Mouse (Mus musculus) midbrain, embryonic 11.5 days (tissue): ENCODE data around the gene Fam83e. TPM values are rescaled to one million over a fixed set of nuclear protein-coding genes. Genes with fewer than 3 reads are reported as not detected.

Experiments used
- ATAC-seq: fragments of 200-750 bp; cut with Nextera tagmentation; 2 replicates; pipeline ENCODE4 v1.8.0; 2017; ENCODE audit warnings: moderate TSS enrichment, moderate library complexity; ENCODE audit not compliant: low FRiP score
- DNase-seq: peaks from one replicate; pipeline ENCODE4 v3.0.0; 2015; ENCODE audit warnings: low spot score; ENCODE audit errors: missing footprints
- H3K27ac ChIP-seq: fragments of 300-500 bp; sonication (generic); 2 replicates; pipeline ENCODE4 v1.5.1; 2014; ENCODE audit warnings: low read depth, low read length
- H3K27me3 ChIP-seq: fragments of 300-500 bp; sonication (generic); 2 replicates; pipeline ENCODE4 v1.6.1; 2014; ENCODE audit warnings: mild to moderate bottlenecking, low read length, moderate library complexity, mixed read lengths; ENCODE audit not compliant: control insufficient read depth, insufficient read depth
- H3K36me3 ChIP-seq: fragments of 300-500 bp; sonication (generic); 2 replicates; pipeline ENCODE4 v1.6.1; 2014; ENCODE audit warnings: mild to moderate bottlenecking, low read length, moderate library complexity, mixed read lengths; ENCODE audit not compliant: control insufficient read depth, insufficient read depth
- H3K4me1 ChIP-seq: fragments of 300-500 bp; sonication (generic); 2 replicates; pipeline ENCODE4 v1.6.1; 2014; ENCODE audit warnings: low read length; ENCODE audit not compliant: control insufficient read depth, insufficient read depth
- H3K4me2 ChIP-seq: fragments of 300-500 bp; sonication (generic); 2 replicates; pipeline ENCODE4 v1.6.1; 2014; ENCODE audit warnings: mild to moderate bottlenecking, moderate library complexity
- H3K4me3 ChIP-seq: fragments of 300-500 bp; sonication (generic); 2 replicates; pipeline ENCODE4 v1.5.1; 2014; ENCODE audit warnings: low read depth, low read length
- H3K9ac ChIP-seq: fragments of 300-500 bp; sonication (generic); 2 replicates; pipeline ENCODE4 v1.6.1; 2014; ENCODE audit warnings: low read length
- H3K9me3 ChIP-seq: fragments of 300-500 bp; sonication (generic); 2 replicates; pipeline ENCODE4 v1.6.1; 2016; ENCODE audit warnings: low read length; ENCODE audit not compliant: control insufficient read depth
- WGBS: fragments of 180-500 bp; shearing (Covaris S2); extraction: QIAGEN DNeasy Blood & Tissue Kit; methylation state at CpG from one replicate; pipeline ENCODE4 v1.1.7; 2014; 5-methylcytosine and 5-hydroxymethylcytosine counted together
- polyA plus RNA-seq: library from polyadenylated mRNA; unstranded; fragments of >200 nt; fragmentation: Nextera tagmentation; extraction: Ambion mirVana; gene quantifications from 2 replicates; pipeline ENCODE4 v1.2.1, GENCODE M21; 2014

The Fam83e gene
- polyA plus RNA-seq, 1 experiment from 2014 or later: 0.57 TPM

- H3K4me2 ChIP-seq: no peak overlapping the region
- no peak for DNase-seq
- no peaks in the 10 kb centered on the region for H3K9me3 ChIP-seq
- peaks cover 3% of the 10 kb centered on the region; the same call in 1 of the 2 replicates for H3K4me1 ChIP-seq
- H3K27ac ChIP-seq: no peak overlapping the region
- H3K27me3 ChIP-seq: no peaks in the 10 kb centered on the region
- H3K36me3 ChIP-seq: no peaks in the 10 kb centered on the region
- H3K9ac ChIP-seq: no peak overlapping the region
- 83% methylated on average over 7 of the region's 7 CpGs for WGBS
- H3K4me3 ChIP-seq: no peak overlapping the region
- no peak for ATAC-seq
Observed at GRCm38 (mm10) chr7:45775237-45775636, 54.2 kb downstream of the Fam83e start.

Other genes with a start within 250 kb of the Fam83e start
- gene Tulp2, start 239.3 kb upstream of the Fam83e start, polyA plus RNA-seq: 0.15 TPM in 1 of 2 replicates, not detected in the other
- gene Gm45808, start 234.4 kb upstream of the Fam83e start, polyA plus RNA-seq: not detected in 2 replicates
- 3.2 and 3.9 TPM in 2 replicates for gene Dhdh, start 232.4 kb upstream of the Fam83e start, polyA plus RNA-seq
- gene Nucb1, start 210.8 kb upstream of the Fam83e start, polyA plus RNA-seq: 83.7 and 84.8 TPM in 2 replicates
- gene Ppp1r15a, start 194.9 kb upstream of the Fam83e start, polyA plus RNA-seq: 16.3 and 17.1 TPM in 2 replicates
- gene Plekha4, start 194.9 kb upstream of the Fam83e start, polyA plus RNA-seq: 0.08 and 0.26 TPM in 2 replicates
- gene Hsd17b14, start 166.3 kb upstream of the Fam83e start, polyA plus RNA-seq: 0.10 and 0.12 TPM in 2 replicates
- gene Bcat2, start 151.1 kb upstream of the Fam83e start, polyA plus RNA-seq: 22.5 and 24.7 TPM in 2 replicates
- not detected in 2 replicates for gene Fgf21, start 105.7 kb upstream of the Fam83e start, polyA plus RNA-seq
- not detected in 2 replicates for gene Fut1, start 103.9 kb upstream of the Fam83e start, polyA plus RNA-seq
- 0.10 and 0.29 TPM in 2 replicates for gene Izumo1, start 99.4 kb upstream of the Fam83e start, polyA plus RNA-seq
- 4.0 and 4.7 TPM in 2 replicates for gene Rasip1, start 93.7 kb upstream of the Fam83e start, polyA plus RNA-seq
- gene Mamstr, start 81.2 kb upstream of the Fam83e start, polyA plus RNA-seq: 1.8 and 2.1 TPM in 2 replicates
- gene Fut2, start 54.8 kb upstream of the Fam83e start, polyA plus RNA-seq: not detected in 2 replicates
- 0.21 TPM in 1 of 2 replicates, not detected in the other for gene Ntn5, start 37.2 kb upstream of the Fam83e start, polyA plus RNA-seq
- gene Sec1, start 26.8 kb upstream of the Fam83e start, polyA plus RNA-seq: 0.19 and 0.36 TPM in 2 replicates
- gene Car11, start 21.4 kb upstream of the Fam83e start, polyA plus RNA-seq: 3.3 and 6.3 TPM in 2 replicates
- 2.2 and 3.5 TPM in 2 replicates for gene Dbp, start 16.1 kb upstream of the Fam83e start, polyA plus RNA-seq
- gene Rpl18, start 5.8 kb upstream of the Fam83e start, polyA plus RNA-seq: 878 and 933 TPM in 2 replicates
- gene Sphk2, start 3.2 kb upstream of the Fam83e start, polyA plus RNA-seq: 11.8 and 14.9 TPM in 2 replicates
- not detected in 2 replicates for gene Spaca4, start 4.6 kb downstream of the Fam83e start, polyA plus RNA-seq
- 4.6 and 4.8 TPM in 2 replicates for gene Lmtk3, start 62.5 kb downstream of the Fam83e start, polyA plus RNA-seq
- 1.5 and 2.4 TPM in 2 replicates for gene Sult2b1, start 63.5 kb downstream of the Fam83e start, polyA plus RNA-seq
- gene Cyth2, start 93.4 kb downstream of the Fam83e start, polyA plus RNA-seq: 224 and 225 TPM in 2 replicates
- 0.69 and 0.75 TPM in 2 replicates for gene Kcnj14, start 103.6 kb downstream of the Fam83e start, polyA plus RNA-seq
- gene Grwd1, start 109.7 kb downstream of the Fam83e start, polyA plus RNA-seq: 64.0 and 67.9 TPM in 2 replicates
- gene Kdelr1, start 151.6 kb downstream of the Fam83e start, polyA plus RNA-seq: 76.7 and 84.0 TPM in 2 replicates
- gene Grin2d, start 157.2 kb downstream of the Fam83e start, polyA plus RNA-seq: 0.14 and 0.17 TPM in 2 replicates
- 0.63 and 1.3 TPM in 2 replicates for gene Syngr4, start 175.5 kb downstream of the Fam83e start, polyA plus RNA-seq
- gene Tmem143, start 175.7 kb downstream of the Fam83e start, polyA plus RNA-seq: 3.0 and 3.2 TPM in 2 replicates
- gene Emp3, start 200.2 kb downstream of the Fam83e start, polyA plus RNA-seq: 27.2 and 28.2 TPM in 2 replicates
- gene Ccdc114, start 202.9 kb downstream of the Fam83e start, polyA plus RNA-seq: 2.0 and 2.4 TPM in 2 replicates